Mouse (Mus musculus) forebrain, embryonic 16.5 days (tissue): ENCODE data around the gene Zfp628. TPM values are rescaled to one million over a fixed set of nuclear protein-coding genes. Genes with fewer than 3 reads are reported as not detected.
A peak's percentile ranks its signal among the peaks of the same experiment; 100 is the strongest.

Source experiments
- ATAC-seq: fragments of 200-750 bp; cut with Nextera tagmentation; 2 replicates; pipeline ENCODE4 v1.8.0; 2017; ENCODE audit warnings: mild to moderate bottlenecking, moderate library complexity
- H3K27ac ChIP-seq: fragments of 300-500 bp; sonication (generic); 2 replicates; pipeline ENCODE4 v1.5.1; 2014; ENCODE audit warnings: low read length, control low read depth
- H3K27me3 ChIP-seq: fragments of 300-500 bp; sonication (generic); replicated peaks from 2 replicates; pipeline ENCODE4 v1.6.1; 2014; ENCODE audit warnings: low read length; ENCODE audit not compliant: control insufficient read depth, insufficient read depth
- H3K36me3 ChIP-seq: fragments of 300-500 bp; sonication (generic); 2 replicates; pipeline ENCODE4 v1.6.1; 2014; ENCODE audit not compliant: control insufficient read depth, insufficient read depth
- H3K4me1 ChIP-seq: fragments of 300-500 bp; sonication (generic); replicated peaks from 2 replicates; pipeline ENCODE4 v1.6.1; 2014; ENCODE audit warnings: low read length; ENCODE audit not compliant: control insufficient read depth, insufficient read depth
- H3K4me2 ChIP-seq: fragments of 300-500 bp; sonication (generic); 2 replicates; pipeline ENCODE4 v1.6.1; 2014; ENCODE audit warnings: mild to moderate bottlenecking, low read length, control low read depth
- H3K4me3 ChIP-seq: fragments of 300-500 bp; sonication (generic); replicated peaks from 2 replicates; pipeline ENCODE4 v1.5.1; 2014; ENCODE audit warnings: mild to moderate bottlenecking, low read length, control low read depth
- H3K9ac ChIP-seq: fragments of 300-500 bp; sonication (generic); replicated peaks from 2 replicates; pipeline ENCODE4 v1.6.1; 2014; ENCODE audit warnings: low read depth, low read length, control low read depth
- H3K9me3 ChIP-seq: fragments of 300-500 bp; sonication (generic); 2 replicates; pipeline ENCODE4 v1.6.1; 2016; ENCODE audit warnings: low read length; ENCODE audit not compliant: control insufficient read depth
- WGBS: fragments of 180-500 bp; shearing (Covaris S2); extraction: QIAGEN DNeasy Blood & Tissue Kit; methylation state at CpG from one replicate; pipeline ENCODE4 v1.1.7; 2014; 5-methylcytosine and 5-hydroxymethylcytosine counted together
- polyA plus RNA-seq: library from polyadenylated mRNA; unstranded; fragments of >200 nt; fragmentation: Nextera tagmentation; extraction: Ambion mirVana; gene quantifications from 2 replicates; pipeline ENCODE4 v1.2.1, GENCODE M21; 2015

Zfp628 gene
- polyA plus RNA-seq, 1 experiment from 2014 or later: 3.9 TPM

GRCm38 (mm10) chr7:4934160-4934914 is 19.3 kb downstream of the Zfp628 start:
- no peak for ATAC-seq
- WGBS: 80% methylated on average over 4 of the region's 4 CpGs
- Histone ChIP-seq H3K9ac (no peak overlapping the region), H3K27ac (no peak overlapping the region), H3K9me3 (0 out of 2 replicates have a peak, but pooled peaks cover 3% of the 10 kb centered on the region), H3K4me3 (no peak overlapping the region), H3K4me1 (no peaks in the 10 kb centered on the region), H3K4me2 (no peak overlapping the region), H3K27me3 (no peaks in the 10 kb centered on the region), H3K36me3 (no peaks in the 10 kb centered on the region)

DNA sequence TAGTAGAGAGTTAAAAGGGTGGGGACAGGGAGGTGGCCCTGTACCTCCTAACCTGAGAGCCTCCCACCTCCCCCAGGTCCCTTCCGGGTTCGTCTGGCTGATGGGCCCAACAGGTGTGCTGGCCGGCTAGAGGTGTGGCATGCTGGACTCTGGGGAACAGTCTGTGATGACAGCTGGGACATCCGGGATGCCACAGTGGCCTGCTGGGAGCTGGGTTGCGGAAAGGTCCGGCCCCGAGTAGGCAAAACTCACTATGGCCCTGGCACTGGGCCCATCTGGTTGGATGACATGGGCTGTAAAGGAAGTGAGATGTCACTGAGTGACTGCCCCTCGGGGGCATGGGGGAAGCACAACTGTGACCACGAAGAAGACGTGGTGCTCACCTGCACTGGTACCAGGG is 21.8 kb downstream of the Zfp628 start:
- Histone ChIP-seq H3K9ac (no peak overlapping the region), H3K4me1 (no peaks in the 10 kb centered on the region), H3K27ac (no peak overlapping the region), H3K9me3 (0 out of 2 replicates have a peak, but pooled peaks cover 3% of the 10 kb centered on the region), H3K4me2 (no peak overlapping the region), H3K36me3 (no peaks in the 10 kb centered on the region), H3K27me3 (no peaks in the 10 kb centered on the region), H3K4me3 (no peak overlapping the region)
- WGBS: 87% methylated on average over 10 of the region's 10 CpGs
- no peak for ATAC-seq

DNA sequence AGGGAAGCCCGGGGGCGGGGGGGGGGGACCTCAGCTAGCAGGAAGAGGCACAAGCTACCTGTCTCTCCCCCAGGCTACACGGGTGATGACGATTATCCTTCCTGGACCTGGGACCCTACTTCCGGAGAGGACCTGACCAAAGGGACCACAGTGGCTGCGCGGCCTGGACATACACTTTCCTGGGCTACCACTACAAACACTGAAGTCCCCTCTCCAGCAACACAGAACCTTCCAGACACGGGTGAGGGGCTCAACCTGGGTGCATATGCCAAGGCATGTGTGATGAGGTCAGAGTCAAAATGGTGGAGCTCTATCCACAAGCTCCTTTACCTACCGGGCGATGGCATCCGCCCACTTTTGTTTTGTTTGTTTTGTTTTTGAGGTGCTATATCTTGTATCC is 22.4 kb downstream of the Zfp628 start:
- Histone ChIP-seq H3K4me3 (no peak overlapping the region), H3K4me1 (no peaks in the 10 kb centered on the region), H3K27ac (no peak overlapping the region), H3K9me3 (0 out of 2 replicates have a peak, but pooled peaks cover 3% of the 10 kb centered on the region), H3K4me2 (no peak overlapping the region), H3K9ac (no peak overlapping the region), H3K36me3 (no peaks in the 10 kb centered on the region), H3K27me3 (no peaks in the 10 kb centered on the region)
- WGBS: 88% methylated on average over 9 of the region's 11 CpGs
- ATAC-seq: no peak

DNA sequence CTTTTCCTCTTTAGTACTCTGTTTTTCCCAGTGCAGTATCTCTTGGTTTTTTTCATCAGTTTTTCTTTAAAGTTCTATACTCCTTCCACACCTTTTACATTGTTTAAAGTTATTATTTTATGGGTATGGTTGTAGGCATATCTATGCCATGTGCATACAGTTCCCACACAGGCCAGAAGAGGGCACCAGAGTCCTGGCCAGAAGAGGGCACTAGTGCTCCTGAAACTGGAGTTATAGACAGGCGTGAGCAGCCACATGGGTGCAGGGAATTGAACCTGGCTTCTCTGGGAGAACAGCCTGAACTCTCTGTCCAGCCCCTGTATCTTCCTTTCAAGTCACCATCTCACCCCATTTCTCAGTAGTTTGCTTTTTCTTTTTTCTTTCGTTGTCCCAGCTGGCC is 23.4 kb downstream of the Zfp628 start:
- 26% methylated on average over 2 of the region's 2 CpGs for WGBS
- no peaks in the 10 kb centered on the region for H3K36me3 ChIP-seq
- H3K9me3 ChIP-seq: 0 out of 2 replicates have a peak, but pooled peaks cover 3% of the 10 kb centered on the region
- no peak for ATAC-seq
- H3K27ac ChIP-seq: no peak overlapping the region
- peaks cover 1% of the 10 kb centered on the region; the same call in 1 of the 2 replicates for H3K4me1 ChIP-seq
- no peak overlapping the region for H3K9ac ChIP-seq
- H3K4me2 ChIP-seq: no peak overlapping the region
- no peaks in the 10 kb centered on the region for H3K27me3 ChIP-seq
- no peak overlapping the region for H3K4me3 ChIP-seq

- Histone ChIP-seq H3K36me3 (no peaks in the 10 kb centered on the region), H3K4me3 (no peak overlapping the region), H3K4me1 (peaks cover 3% of the 10 kb centered on the region; the same call in 1 of the 2 replicates), H3K27ac (no peak overlapping the region), H3K9me3 (no peaks in the 10 kb centered on the region), H3K27me3 (no peaks in the 10 kb centered on the region), H3K9ac (no peak overlapping the region), H3K4me2 (no peak overlapping the region)
- WGBS: 14% methylated on average over 9 of the region's 9 CpGs
- peak; percentile 60 for ATAC-seq
Measured at GRCm38 (mm10) chr7:4940068-4940479, 25.1 kb downstream of the Zfp628 start.

- H3K4me3 ChIP-seq: no peak overlapping the region
- H3K4me2 ChIP-seq: no peak overlapping the region
- no peak for ATAC-seq
- no peak overlapping the region for H3K27ac ChIP-seq
- no peaks in the 10 kb centered on the region for H3K36me3 ChIP-seq
- H3K9me3 ChIP-seq: no peaks in the 10 kb centered on the region
- H3K9ac ChIP-seq: no peak overlapping the region
- H3K4me1 ChIP-seq: peaks cover 3% of the 10 kb centered on the region; the same call in 1 of the 2 replicates
- WGBS: 50% methylated on average over 5 of the region's 5 CpGs
- H3K27me3 ChIP-seq: no peaks in the 10 kb centered on the region
Measured at GRCm38 (mm10) chr7:4942673-4943072, 27.7 kb downstream of the Zfp628 start.

GRCm38 (mm10) chr7:4943223-4943815 is 28.3 kb downstream of the Zfp628 start:
- Histone ChIP-seq H3K4me1 (peaks cover 3% of the 10 kb centered on the region; the same call in 1 of the 2 replicates), H3K4me2 (peak overlapping the region; percentile 45), H3K9me3 (no peaks in the 10 kb centered on the region), H3K27ac (no peak overlapping the region), H3K36me3 (no peaks in the 10 kb centered on the region), H3K4me3 (peak overlapping the region; percentile 37), H3K27me3 (no peaks in the 10 kb centered on the region), H3K9ac (0 out of 2 replicates have a peak overlapping the region, but pooled peaks have one; percentile 24)
- ATAC-seq: peak; percentile 73
- 16% methylated on average over 15 of the region's 15 CpGs for WGBS

- Histone ChIP-seq H3K9ac (no peak overlapping the region), H3K27ac (no peak overlapping the region)
- WGBS: 56% methylated on average over 2 of the region's 2 CpGs
Measured at GRCm38 (mm10) chr7:4947855-4948254, 32.8 kb downstream of the Zfp628 start.

DNA sequence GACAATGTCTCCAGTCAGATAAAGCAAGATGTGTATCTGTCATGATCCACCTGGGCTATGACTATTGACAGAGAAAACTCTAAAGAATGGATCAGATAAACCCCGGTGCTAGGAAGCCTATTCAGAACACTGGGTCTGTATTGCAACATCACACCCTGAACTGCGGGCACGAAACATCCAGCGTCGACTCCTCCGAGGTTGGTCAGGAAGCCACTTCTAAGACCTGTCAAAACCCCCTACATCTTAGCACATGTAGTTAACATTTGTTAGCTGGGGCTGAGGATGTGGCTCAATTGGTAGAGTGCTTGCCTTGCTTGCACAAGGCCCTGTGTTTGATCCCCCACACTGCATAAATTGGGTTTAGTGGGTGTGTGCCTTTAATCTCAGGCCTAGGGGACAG is 33.4 kb downstream of the Zfp628 start:
- ATAC-seq: no peak
- no peaks in the 10 kb centered on the region for H3K27me3 ChIP-seq
- WGBS: 93% methylated on average over 6 of the region's 6 CpGs
- H3K4me1 ChIP-seq: peaks cover 2% of the 10 kb centered on the region; the same call in 1 of the 2 replicates
- H3K4me2 ChIP-seq: no peak overlapping the region
- no peak overlapping the region for H3K27ac ChIP-seq
- no peaks in the 10 kb centered on the region for H3K9me3 ChIP-seq
- no peaks in the 10 kb centered on the region for H3K36me3 ChIP-seq
- H3K9ac ChIP-seq: no peak overlapping the region
- no peak overlapping the region for H3K4me3 ChIP-seq

More at GRCm38 (mm10) chr7:4947855-4948254, 32.8 kb downstream of the Zfp628 start:
- no peak for ATAC-seq
- Histone ChIP-seq H3K4me2 (no peak overlapping the region), H3K9me3 (no peaks in the 10 kb centered on the region), H3K4me3 (no peak overlapping the region), H3K4me1 (peaks cover 3% of the 10 kb centered on the region; the same call in 1 of the 2 replicates), H3K36me3 (no peaks in the 10 kb centered on the region), H3K27me3 (no peaks in the 10 kb centered on the region)
